Mouse (Mus musculus) splenic B cell, adult 2 months (primary cell): ENCODE data around the gene Pomgnt2.
A peak's percentile ranks its signal among the peaks of the same experiment; 100 is the strongest.

ENCODE experiments used
- DNase-seq: peaks from one replicate; pipeline ENCODE4 v3.0.0-alpha.2; 2011; ENCODE audit warnings: low read depth, low spot score
- H3K27me3 ChIP-seq: 2 replicates; pipeline ENCODE4 v1.6.1; 2012; ENCODE audit warnings: mild to moderate bottlenecking, low read length, moderate library complexity, mixed read lengths; ENCODE audit not compliant: control insufficient read depth, poor library complexity, insufficient read depth, severe bottlenecking
- H3K36me3 ChIP-seq: 2 replicates; pipeline ENCODE4 v1.6.1; 2012; ENCODE audit warnings: mild to moderate bottlenecking, low read length, moderate library complexity, mixed read lengths; ENCODE audit not compliant: control insufficient read depth, poor library complexity, insufficient read depth, severe bottlenecking

The Pomgnt2 gene

GRCm38 (mm10) chr9:121968258-121968657 lies 28.7 kb downstream of the Pomgnt2 start:
- Histone ChIP-seq H3K27me3 (no peaks in the 10 kb centered on the region), H3K36me3 (no peaks in the 10 kb centered on the region)
- no peak for DNase-seq

DNA sequence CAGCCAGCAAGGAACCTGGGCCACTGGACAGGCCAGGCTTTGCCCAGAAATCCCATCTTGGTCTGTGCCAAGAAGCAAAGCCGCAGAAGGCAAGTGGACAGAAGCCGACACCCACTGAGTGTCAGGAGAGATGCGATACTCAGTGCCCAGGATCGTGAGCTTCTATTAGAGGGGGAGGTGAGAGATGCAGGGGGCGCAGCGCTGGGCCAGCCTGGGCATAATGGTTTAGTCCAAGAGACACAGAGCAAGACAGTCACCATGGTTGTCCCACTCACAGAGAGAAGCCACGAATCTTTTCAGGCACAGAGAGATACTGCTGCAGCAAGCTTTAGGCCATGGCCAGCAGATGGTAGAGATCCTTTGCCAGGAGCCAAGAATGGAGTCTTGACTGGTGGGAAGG lies 32.0 kb downstream of the Pomgnt2 start:
- H3K36me3 ChIP-seq = no peaks in the 10 kb centered on the region
- no peak for DNase-seq
- H3K27me3 ChIP-seq = no peaks in the 10 kb centered on the region

DNA sequence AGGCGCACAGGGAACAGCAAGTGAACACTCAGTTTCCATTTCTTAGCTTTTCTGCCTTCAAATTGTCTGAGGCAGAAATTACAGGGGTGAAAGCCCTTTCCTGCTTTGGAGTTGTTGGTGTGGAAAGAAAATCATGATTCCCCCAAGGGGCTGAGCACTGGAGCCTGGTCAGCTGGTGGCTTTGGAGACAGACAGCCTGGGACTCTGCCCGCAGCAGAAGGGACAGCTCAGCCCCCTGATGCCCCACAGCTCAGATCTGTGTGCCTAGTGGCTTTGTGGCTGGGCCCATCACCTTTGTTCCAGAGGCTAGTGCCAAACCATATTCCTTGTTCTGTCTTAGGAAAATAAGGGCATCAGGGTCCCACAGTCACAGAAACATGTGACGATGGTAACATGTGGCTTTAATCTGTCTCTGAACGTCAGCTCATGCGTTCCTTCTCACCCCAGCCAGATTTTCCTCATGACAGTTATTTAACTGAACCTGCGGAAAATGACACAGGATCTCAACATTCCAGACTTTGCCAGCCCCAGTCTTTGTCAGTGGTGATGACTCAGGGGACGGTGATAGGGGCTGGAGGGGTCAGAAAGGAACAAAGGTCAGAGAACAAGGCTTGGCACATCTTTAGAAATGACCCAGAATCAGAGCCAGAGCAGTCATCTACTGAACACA lies 36.8 kb downstream of the Pomgnt2 start:
- DNase-seq = no peak
- H3K36me3 ChIP-seq = no peaks in the 10 kb centered on the region

DNA sequence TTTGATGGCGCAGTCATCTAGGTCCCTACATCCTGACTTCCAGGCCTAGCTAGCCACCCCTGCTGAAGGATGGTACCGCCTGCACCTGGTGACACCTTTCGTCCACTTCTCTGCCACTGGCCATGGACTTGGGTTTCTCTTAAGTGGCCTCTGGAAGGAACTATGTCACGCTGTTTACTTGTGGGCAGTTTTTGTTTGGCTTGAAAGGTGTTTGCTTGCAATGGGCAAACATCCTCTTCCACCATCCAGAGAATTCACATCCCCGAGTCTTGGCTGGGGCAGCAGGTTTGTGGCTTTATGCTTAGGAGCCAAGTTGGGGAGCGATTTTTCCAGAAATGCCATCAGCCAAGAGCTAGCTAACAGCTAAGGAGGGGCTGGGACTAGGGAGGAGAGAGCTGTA lies 44.3 kb downstream of the Pomgnt2 start:
- H3K27me3 ChIP-seq = no peaks in the 10 kb centered on the region; the same call in 1 of the 2 replicates
- no peaks in the 10 kb centered on the region for H3K36me3 ChIP-seq
- no peak for DNase-seq

More for the DNA sequence above, 36.8 kb downstream of the Pomgnt2 start:
- no peaks in the 10 kb centered on the region for H3K27me3 ChIP-seq

GRCm38 (mm10) chr9:121951114-121951423 lies 45.8 kb downstream of the Pomgnt2 start:
- no peak for DNase-seq

GRCm38 (mm10) chr9:121950418-121951113 lies 46.3 kb downstream of the Pomgnt2 start, which contains the start of gene Fam198a:
Gene Fam198a (plus strand): TSS chr9:121950988.
- Histone ChIP-seq H3K36me3 (no peaks in the 10 kb centered on the region), H3K27me3 (no peaks in the 10 kb centered on the region; the same call in 1 of the 2 replicates)
- DNase-seq = no peak

More at GRCm38 (mm10) chr9:121951114-121951423, 45.8 kb downstream of the Pomgnt2 start:
- Histone ChIP-seq H3K27me3 (no peaks in the 10 kb centered on the region; the same call in 1 of the 2 replicates), H3K36me3 (no peaks in the 10 kb centered on the region)

- no peaks in the 10 kb centered on the region for H3K36me3 ChIP-seq
- DNase-seq = no peak
These were observed 48.5 kb downstream of the Pomgnt2 start for GRCm38 (mm10) chr9:121948431-121948830.

GRCm38 (mm10) chr9:121947784-121948183 lies 49.1 kb downstream of the Pomgnt2 start:
- H3K27me3 ChIP-seq = no peaks in the 10 kb centered on the region; the same call in 1 of the 2 replicates
- H3K36me3 ChIP-seq = no peaks in the 10 kb centered on the region
- DNase-seq = peak; percentile 38

More at GRCm38 (mm10) chr9:121948431-121948830, 48.5 kb downstream of the Pomgnt2 start:
- no peaks in the 10 kb centered on the region; the same call in 1 of the 2 replicates for H3K27me3 ChIP-seq

GRCm38 (mm10) chr9:121943628-121944027 lies 53.3 kb downstream of the Pomgnt2 start:
- Histone ChIP-seq H3K36me3 (no peaks in the 10 kb centered on the region), H3K27me3 (no peaks in the 10 kb centered on the region)
- DNase-seq = peak; percentile 46

GRCm38 (mm10) chr9:121943005-121943404 lies 53.9 kb downstream of the Pomgnt2 start:
- DNase-seq = peak; percentile 67
- H3K27me3 ChIP-seq = no peaks in the 10 kb centered on the region
- no peaks in the 10 kb centered on the region for H3K36me3 ChIP-seq

GRCm38 (mm10) chr9:121937944-121938355 lies 59.0 kb downstream of the Pomgnt2 start:
- Histone ChIP-seq H3K27me3 (no peaks in the 10 kb centered on the region), H3K36me3 (no peaks in the 10 kb centered on the region)
- DNase-seq = no peak

DNA sequence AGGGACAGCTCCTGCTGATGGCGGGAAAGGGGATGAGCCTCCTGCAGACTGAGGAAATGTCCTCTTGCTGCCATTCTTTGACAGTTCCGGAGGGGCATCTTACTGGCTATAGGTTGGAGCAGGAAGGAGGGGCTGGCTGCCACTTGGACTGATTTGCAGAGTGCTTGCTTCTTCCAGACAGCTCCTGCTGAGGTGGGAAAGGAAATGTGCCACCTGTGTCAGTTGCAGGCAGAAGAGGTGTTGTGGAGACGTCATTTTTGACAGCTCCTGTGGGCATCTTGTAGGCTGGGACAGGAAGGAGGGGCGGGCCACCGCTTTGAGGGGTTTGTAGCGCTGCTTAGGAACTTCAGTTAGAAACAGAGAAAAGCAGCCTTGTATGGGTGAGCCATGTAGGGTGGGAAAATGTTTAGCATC lies 59.5 kb downstream of the Pomgnt2 start:
- Histone ChIP-seq H3K27me3 (no peaks in the 10 kb centered on the region), H3K36me3 (no peaks in the 10 kb centered on the region)
- DNase-seq = peak; percentile 33

- H3K27me3 ChIP-seq = no peaks in the 10 kb centered on the region
- no peak for DNase-seq
- H3K36me3 ChIP-seq = no peaks in the 10 kb centered on the region
These were observed 60.0 kb downstream of the Pomgnt2 start for GRCm38 (mm10) chr9:121936952-121937351.

DNA sequence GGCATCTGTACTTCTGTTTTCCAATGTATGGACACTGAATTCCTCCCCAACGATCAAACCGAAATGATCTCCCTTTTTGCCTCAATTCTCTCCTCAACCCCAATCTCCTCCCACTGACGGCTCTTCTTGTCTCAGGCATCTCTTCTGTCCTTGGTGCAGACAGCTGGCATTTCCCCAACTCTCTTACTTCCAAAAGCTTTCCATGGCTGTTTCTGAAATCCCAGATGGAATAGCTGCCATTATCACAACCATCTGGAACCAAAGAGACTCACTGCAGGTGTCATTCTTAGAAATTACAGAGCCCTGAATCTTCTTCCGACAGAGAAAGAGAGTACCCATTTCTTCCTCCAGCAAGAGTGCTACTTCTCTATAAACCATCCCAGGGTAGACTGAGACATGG lies 62.1 kb downstream of the Pomgnt2 start:
- Histone ChIP-seq H3K27me3 (no peaks in the 10 kb centered on the region), H3K36me3 (no peaks in the 10 kb centered on the region)
- no peak for DNase-seq
